Mouse (Mus musculus) cerebellum, adult 9-11 months (tissue): ENCODE data around the gene Pard3b.

Experiments
- DNase-seq: peaks from one replicate; pipeline ENCODE4 v3.0.0; 2022

The Pard3b gene

GRCm38 (mm10) chr1:61756771-61757170 is 118.1 kb downstream of the Pard3b start:
- DNase-seq, result no peak

- DNase-seq, result peak; percentile 6
These were observed 132.6 kb downstream of the Pard3b start for GRCm38 (mm10) chr1:61771213-61771612.

- no peak for DNase-seq
These were observed 140.1 kb downstream of the Pard3b start for GRCm38 (mm10) chr1:61778731-61779130.

- DNase-seq, result no peak
These were observed 141.3 kb downstream of the Pard3b start for GRCm38 (mm10) chr1:61779906-61780305.

GRCm38 (mm10) chr1:61796296-61796695 is 157.7 kb downstream of the Pard3b start:
- no peak for DNase-seq

- no peak for DNase-seq
These were observed 181.6 kb downstream of the Pard3b start for GRCm38 (mm10) chr1:61820213-61820612.

GRCm38 (mm10) chr1:61825560-61826191 is 187.1 kb downstream of the Pard3b start:
- DNase-seq, result no peak

GRCm38 (mm10) chr1:61837006-61837544 is 198.5 kb downstream of the Pard3b start:
- no peak for DNase-seq

GRCm38 (mm10) chr1:61846606-61847005 is 208.0 kb downstream of the Pard3b start:
- DNase-seq, result no peak

- no peak for DNase-seq
These were observed 210.5 kb downstream of the Pard3b start for GRCm38 (mm10) chr1:61849029-61849714.

GRCm38 (mm10) chr1:61850471-61850870 is 211.8 kb downstream of the Pard3b start:
- DNase-seq, result no peak

GRCm38 (mm10) chr1:61851176-61851575 is 212.6 kb downstream of the Pard3b start:
- no peak for DNase-seq

GRCm38 (mm10) chr1:61867286-61868082 is 228.9 kb downstream of the Pard3b start:
- no peak for DNase-seq

GRCm38 (mm10) chr1:61874875-61875274 is 236.3 kb downstream of the Pard3b start:
- no peak for DNase-seq

- DNase-seq, result no peak
These were observed 241.3 kb downstream of the Pard3b start for GRCm38 (mm10) chr1:61879706-61880470.

- DNase-seq, result peak; percentile 67
These were observed 257.4 kb downstream of the Pard3b start for GRCm38 (mm10) chr1:61896048-61896447.

- DNase-seq, result no peak
These were observed 264.8 kb downstream of the Pard3b start for GRCm38 (mm10) chr1:61903271-61904007.

GRCm38 (mm10) chr1:61904036-61904435 is 265.4 kb downstream of the Pard3b start:
- DNase-seq, result no peak

GRCm38 (mm10) chr1:61912931-61913330 is 274.3 kb downstream of the Pard3b start:
- DNase-seq, result peak; percentile 77

GRCm38 (mm10) chr1:61924958-61925357 is 286.3 kb downstream of the Pard3b start:
- DNase-seq, result no peak

- DNase-seq, result no peak
These were observed 286.9 kb downstream of the Pard3b start for GRCm38 (mm10) chr1:61925541-61925940.
